Mouse (Mus musculus) intestine, embryonic 14.5 days (tissue): ENCODE measurements around the gene Cutc. TPM values are rescaled to one million over a fixed set of nuclear protein-coding genes. Genes with fewer than 3 reads are reported as not detected.

Source experiments
- ATAC-seq: fragments of 200-750 bp; cut with Nextera tagmentation; replicated peaks from 2 replicates; pipeline ENCODE4 v1.8.0; 2017; ENCODE audit warnings: low read depth, moderate number of reproducible peaks, moderate TSS enrichment, moderate library complexity; ENCODE audit not compliant: low FRiP score, low TSS enrichment
- DNase-seq: peaks from one replicate; pipeline ENCODE4 v3.0.0-alpha.2; 2018; ENCODE audit warnings: low spot score
- H3K27ac ChIP-seq: fragments of 300-500 bp; sonication (generic); 2 replicates; pipeline ENCODE4 v1.5.1; 2014; ENCODE audit warnings: low read depth, mild to moderate bottlenecking, control low read depth
- H3K27me3 ChIP-seq: fragments of 300-500 bp; sonication (generic); replicated peaks from 2 replicates; pipeline ENCODE4 v1.6.1; 2014; ENCODE audit warnings: low read length, control low read depth; ENCODE audit not compliant: control insufficient read depth, insufficient read depth
- H3K36me3 ChIP-seq: fragments of 300-500 bp; sonication (generic); 2 replicates; pipeline ENCODE4 v1.6.1; 2014; ENCODE audit warnings: low read length, control low read depth; ENCODE audit not compliant: control insufficient read depth, insufficient read depth
- H3K4me1 ChIP-seq: fragments of 300-500 bp; sonication (generic); replicated peaks from 2 replicates; pipeline ENCODE4 v1.6.1; 2014; ENCODE audit warnings: low read length, control low read depth, mixed read lengths; ENCODE audit not compliant: control insufficient read depth, insufficient read depth
- H3K4me2 ChIP-seq: fragments of 300-500 bp; sonication (generic); 2 replicates; pipeline ENCODE4 v1.6.1; 2014; ENCODE audit warnings: low read length
- H3K4me3 ChIP-seq: fragments of 300-500 bp; sonication (generic); 2 replicates; pipeline ENCODE4 v1.5.1; 2014; ENCODE audit warnings: low read depth, low read length, control low read depth, mixed read lengths
- H3K9ac ChIP-seq: fragments of 300-500 bp; sonication (generic); 2 replicates; pipeline ENCODE4 v1.6.1; 2014; ENCODE audit warnings: mild to moderate bottlenecking, low read length
- H3K9me3 ChIP-seq: fragments of 300-500 bp; sonication (generic); 2 replicates; pipeline ENCODE4 v1.6.1; 2016; ENCODE audit warnings: low read length, control low read depth; ENCODE audit not compliant: control insufficient read depth
- WGBS: fragments of 180-500 bp; shearing (Covaris S2); extraction: QIAGEN DNeasy Blood & Tissue Kit; methylation state at CpG from one replicate; pipeline ENCODE4 v1.1.7; 2014; 5-methylcytosine and 5-hydroxymethylcytosine counted together
- polyA plus RNA-seq: library from polyadenylated mRNA; unstranded; fragments of >200 nt; fragmentation: Nextera tagmentation; extraction: Ambion mirVana; gene quantifications from 2 replicates; pipeline ENCODE4 v1.2.1, GENCODE M21; 2014

Gene Cutc
- polyA plus RNA-seq, 1 experiment from 2014 or later, result 20.6 TPM

GRCm38 (mm10) chr19:43795511-43795910, 42.7 kb downstream of the Cutc start:
- no peaks in the 10 kb centered on the region for H3K4me1 ChIP-seq
- WGBS, result 73% methylated on average over 8 of the region's 8 CpGs
- H3K4me3 ChIP-seq, result no peak overlapping the region
- no peak overlapping the region for H3K4me2 ChIP-seq
- no peak overlapping the region for H3K9ac ChIP-seq
- DNase-seq (no peak), ATAC-seq (no peak)
- H3K27me3 ChIP-seq, result no peaks in the 10 kb centered on the region
- H3K27ac ChIP-seq, result no peak overlapping the region
- no peaks in the 10 kb centered on the region for H3K36me3 ChIP-seq
- H3K9me3 ChIP-seq, result no peaks in the 10 kb centered on the region

DNA sequence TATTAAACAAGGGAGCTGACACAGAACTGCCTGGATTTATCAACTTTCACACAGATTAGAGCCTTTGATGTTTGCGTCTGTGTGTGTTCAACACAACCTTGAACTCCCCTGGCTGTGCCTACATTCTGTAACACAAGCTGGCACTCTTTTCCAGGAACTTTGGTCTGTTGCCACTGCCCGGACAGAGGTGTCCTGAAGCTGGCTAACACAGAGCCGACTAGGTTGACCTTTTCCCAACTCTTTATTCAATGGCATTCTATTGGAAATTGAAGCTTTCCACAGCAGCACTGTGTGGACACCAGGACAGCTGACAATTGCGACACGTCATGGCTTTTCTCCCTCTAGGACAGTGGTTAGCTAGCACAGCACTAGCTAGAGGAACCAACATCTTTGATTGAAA, 44.4 kb downstream of the Cutc start:
- no peak overlapping the region for H3K9ac ChIP-seq
- ATAC-seq (no peak), DNase-seq (peak; percentile 49)
- no peaks in the 10 kb centered on the region for H3K36me3 ChIP-seq
- H3K9me3 ChIP-seq, result no peaks in the 10 kb centered on the region
- no peaks in the 10 kb centered on the region for H3K4me1 ChIP-seq
- no peak overlapping the region for H3K27ac ChIP-seq
- H3K4me3 ChIP-seq, result no peak overlapping the region
- H3K4me2 ChIP-seq, result no peak overlapping the region
- H3K27me3 ChIP-seq, result no peaks in the 10 kb centered on the region
- 73% methylated on average over 5 of the region's 5 CpGs for whole genome bisulfite sequencing

GRCm38 (mm10) chr19:43801427-43802051, 48.7 kb downstream of the Cutc start:
- Histone ChIP-seq H3K27me3 (no peaks in the 10 kb centered on the region), H3K36me3 (no peaks in the 10 kb centered on the region), H3K27ac (no peak overlapping the region), H3K4me1 (no peaks in the 10 kb centered on the region), H3K4me3 (no peak overlapping the region), H3K9ac (no peak overlapping the region), H3K9me3 (no peaks in the 10 kb centered on the region), H3K4me2 (no peak overlapping the region)
- ATAC-seq (no peak), DNase-seq (peak; percentile 34)
- 85% methylated on average over 9 of the region's 9 CpGs for WGBS

DNA sequence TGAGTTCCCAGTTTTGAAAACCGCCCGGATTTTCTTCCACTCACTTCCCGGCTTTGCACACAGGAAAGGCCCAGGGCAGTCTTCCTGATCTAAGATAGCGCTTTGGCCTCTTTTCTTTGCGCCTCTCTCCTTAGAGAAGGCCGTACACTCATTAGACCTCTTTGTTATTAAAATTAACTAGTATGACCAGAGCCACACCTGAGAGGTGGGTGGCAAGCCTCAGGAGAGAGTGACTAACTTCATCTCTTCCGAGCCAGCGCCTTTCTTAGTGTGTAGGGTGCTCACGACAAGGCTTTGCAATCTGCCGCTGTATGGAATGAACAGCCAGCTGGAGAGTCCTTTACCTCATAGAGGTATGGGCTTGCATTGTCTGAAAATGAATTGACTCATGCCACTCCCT, 51.1 kb downstream of the Cutc start:
- no peaks in the 10 kb centered on the region for H3K27me3 ChIP-seq
- DNase-seq (peak; percentile 25), ATAC-seq (no peak)
- H3K4me1 ChIP-seq, result no peaks in the 10 kb centered on the region
- no peaks in the 10 kb centered on the region for H3K36me3 ChIP-seq
- H3K27ac ChIP-seq, result no peak overlapping the region
- H3K9me3 ChIP-seq, result no peaks in the 10 kb centered on the region
- H3K4me2 ChIP-seq, result no peak overlapping the region
- H3K9ac ChIP-seq, result no peak overlapping the region
- H3K4me3 ChIP-seq, result no peak overlapping the region
- 88% methylated on average over 10 of the region's 10 CpGs for WGBS

- 49% methylated on average over 4 of the region's 4 CpGs for WGBS
- H3K27me3 ChIP-seq, result no peaks in the 10 kb centered on the region
- no peak overlapping the region for H3K4me3 ChIP-seq
- H3K9ac ChIP-seq, result no peak overlapping the region
- no peaks in the 10 kb centered on the region for H3K36me3 ChIP-seq
- no peaks in the 10 kb centered on the region for H3K9me3 ChIP-seq
- H3K27ac ChIP-seq, result no peak overlapping the region
- DNase-seq (peak; percentile 48), ATAC-seq (no peak)
- H3K4me1 ChIP-seq, result no peaks in the 10 kb centered on the region
- H3K4me2 ChIP-seq, result no peak overlapping the region
Observed at GRCm38 (mm10) chr19:43809331-43809730, 56.5 kb downstream of the Cutc start.

DNA sequence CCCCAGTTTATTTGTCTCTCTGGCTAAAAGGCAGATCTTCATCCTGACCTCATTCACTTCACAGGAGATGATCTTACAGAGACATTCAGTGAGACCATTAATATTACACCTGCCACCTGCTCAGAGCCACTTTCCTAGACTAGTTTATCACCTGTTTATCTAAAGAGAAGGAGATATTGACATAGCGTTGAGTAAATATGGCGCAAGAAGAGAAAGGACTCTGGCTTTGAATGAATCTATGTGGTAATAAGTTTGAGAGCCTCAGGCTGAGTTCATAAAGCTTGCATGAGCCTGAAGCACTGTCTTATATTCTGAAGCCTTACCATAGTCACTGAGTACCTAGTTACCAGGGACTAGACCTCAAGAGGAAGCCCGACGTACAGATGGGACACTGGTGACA, 58.6 kb downstream of the Cutc start:
- no peak for ATAC-seq

DNA sequence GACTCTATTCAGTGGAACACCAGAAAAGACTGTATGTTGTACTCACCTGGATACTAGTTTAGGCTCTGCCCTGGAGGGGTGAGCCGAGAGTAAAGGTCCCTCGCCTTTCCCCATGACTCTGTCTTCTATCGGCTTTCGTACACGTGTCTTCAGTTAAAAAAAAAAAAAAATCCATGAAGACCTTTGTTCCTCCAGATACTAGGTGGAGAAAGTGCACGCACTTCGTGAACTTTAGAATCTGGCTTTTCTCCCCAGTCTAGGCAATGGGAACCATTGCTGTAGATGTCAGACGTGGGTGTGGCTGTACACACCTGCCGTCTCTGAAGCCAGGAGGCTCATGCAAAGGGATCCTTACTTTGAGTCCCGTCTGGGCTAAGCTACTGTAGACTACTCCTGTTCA, 60.5 kb downstream of the Cutc start:
- no peaks in the 10 kb centered on the region for H3K27me3 ChIP-seq
- H3K27ac ChIP-seq, result no peak overlapping the region
- no peak overlapping the region for H3K4me3 ChIP-seq
- ATAC-seq (peak; percentile 66; the same call in 1 of the 2 replicates), DNase-seq (no peak)
- no peaks in the 10 kb centered on the region for H3K36me3 ChIP-seq
- H3K4me2 ChIP-seq, result no peak overlapping the region
- WGBS, result 70% methylated on average over 10 of the region's 10 CpGs
- H3K9ac ChIP-seq, result no peak overlapping the region
- H3K4me1 ChIP-seq, result peaks cover 10% of the 10 kb centered on the region
- H3K9me3 ChIP-seq, result no peaks in the 10 kb centered on the region

More for the DNA sequence above, 58.6 kb downstream of the Cutc start:
- Histone ChIP-seq H3K9me3 (no peaks in the 10 kb centered on the region), H3K27ac (no peak overlapping the region), H3K4me3 (no peak overlapping the region), H3K4me1 (peaks cover 10% of the 10 kb centered on the region), H3K4me2 (no peak overlapping the region), H3K36me3 (no peaks in the 10 kb centered on the region), H3K27me3 (no peaks in the 10 kb centered on the region), H3K9ac (no peak overlapping the region)
- 86% methylated on average over 4 of the region's 4 CpGs for WGBS
- DNase-seq, result no peak

GRCm38 (mm10) chr19:43815661-43816414, 63.0 kb downstream of the Cutc start:
- ATAC-seq, result no peak
- H3K27ac ChIP-seq, result peak overlapping the region; percentile 47

More at GRCm38 (mm10) chr19:43815661-43816414, 63.0 kb downstream of the Cutc start:
- H3K36me3 ChIP-seq, result no peaks in the 10 kb centered on the region
- H3K4me2 ChIP-seq, result peak overlapping the region; percentile 29
- no peaks in the 10 kb centered on the region for H3K9me3 ChIP-seq
- peaks cover 10% of the 10 kb centered on the region for H3K4me1 ChIP-seq
- WGBS, result 35% methylated on average over 14 of the region's 14 CpGs
- no peaks in the 10 kb centered on the region for H3K27me3 ChIP-seq
- no peak overlapping the region for H3K9ac ChIP-seq
- 0 out of 2 replicates have a peak overlapping the region, but pooled peaks have one; percentile 1 for H3K4me3 ChIP-seq
- DNase-seq, result no peak
